Mouse (Mus musculus) cerebellum, adult 2 months (tissue): ENCODE data around the gene Sult3a2.

Source experiments
- CTCF ChIP-seq: fragments of 200-500 bp; IDR thresholded peaks from 2 replicates; pipeline ENCODE4 v1.5.1; 2011; ENCODE audit warnings: low read depth, mild to moderate bottlenecking, control low read depth, low read length, moderate library complexity, borderline replicate concordance; ENCODE audit not compliant: insufficient read depth
- POLR2A ChIP-seq: fragments of 200-500 bp; IDR thresholded peaks from 2 replicates; pipeline ENCODE4 v1.6.1; 2011; ENCODE audit warnings: low read length, control low read depth, borderline replicate concordance; ENCODE audit not compliant: insufficient read depth

DNA sequence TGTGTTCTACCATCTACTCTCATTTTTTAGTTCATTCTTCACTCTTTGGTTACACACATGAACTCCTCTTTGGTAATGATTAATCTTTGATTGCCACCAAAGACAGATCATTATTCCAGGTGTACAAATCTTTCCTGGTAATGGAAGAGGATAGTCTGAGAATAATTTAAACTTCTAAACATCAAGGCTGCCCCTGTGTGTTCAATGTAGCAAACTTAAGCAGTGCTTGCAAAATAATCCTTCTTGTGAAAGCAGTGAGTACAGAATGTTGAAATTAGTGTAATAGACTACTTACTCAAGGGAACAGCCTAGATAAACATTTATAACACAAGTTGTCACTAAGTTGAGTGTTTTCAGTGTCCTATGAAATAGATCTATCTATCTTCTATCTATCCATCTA, 1.0 kb upstream of the Sult3a2 start:
- no peak for TF ChIP-seq POLR2A
- TF ChIP-seq CTCF, result no peak
